Mouse (Mus musculus): Measurements from ENCODE around the gene Rabggta.

DNA sequence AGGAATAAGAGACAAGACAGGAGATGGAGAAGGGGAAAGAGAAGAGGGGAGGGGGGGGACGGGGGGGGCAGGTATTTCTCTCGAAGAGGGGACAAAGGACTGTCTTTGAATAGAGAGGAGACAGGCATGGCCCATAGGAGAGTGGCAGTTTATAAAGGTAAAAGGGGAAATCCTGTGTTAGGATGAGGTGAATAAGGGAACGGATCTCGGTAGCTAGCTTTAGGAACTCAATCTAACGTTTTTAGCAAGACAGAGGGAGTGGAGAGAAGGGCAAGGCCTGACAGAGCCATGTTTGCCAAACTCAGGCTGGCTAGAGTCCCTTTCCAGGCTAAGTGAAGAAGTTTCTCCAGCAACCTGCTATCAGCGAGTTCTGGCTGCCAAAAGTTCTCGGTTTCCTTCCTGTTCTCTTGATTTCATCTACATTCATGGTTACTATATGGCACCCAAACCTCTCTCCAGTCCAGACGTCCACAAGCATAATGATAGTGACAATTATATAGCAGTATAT, 429 bp upstream of the Rabggta start:
- TF ChIP-seq CTCF (IDR thresholded peaks at IDR 0.05; ENCODE audit: control insufficient read depth, insufficient read depth, insufficient replicate concordance, low read depth, low read length): no peak
- no peak for TF ChIP-seq POLR2A (IDR thresholded peaks at IDR 0.05; ENCODE audit: control insufficient read depth, low read depth, low read length)
